Mouse (Mus musculus) cerebellum, adult 2 months (tissue): Measurements from ENCODE around the gene Mlph.

ENCODE experiments used
- CTCF ChIP-seq: fragments of 200-500 bp; IDR thresholded peaks from 2 replicates; pipeline ENCODE4 v1.5.1; 2011; ENCODE audit warnings: low read depth, mild to moderate bottlenecking, control low read depth, low read length, moderate library complexity, borderline replicate concordance; ENCODE audit not compliant: insufficient read depth
- POLR2A ChIP-seq: fragments of 200-500 bp; IDR thresholded peaks from 2 replicates; pipeline ENCODE4 v1.6.1; 2011; ENCODE audit warnings: low read length, control low read depth, borderline replicate concordance; ENCODE audit not compliant: insufficient read depth

GRCm38 (mm10) chr1:90945171-90945570 is 30.3 kb downstream of the Mlph start:
- TF ChIP-seq CTCF = no peak
- TF ChIP-seq POLR2A = no peak
